Mouse (Mus musculus): ENCODE results near the gene Map4k4. TPM values are rescaled to one million over a fixed set of nuclear protein-coding genes. Genes with fewer than 3 reads are reported as not detected.

Map4k4 gene
- polyA plus RNA-seq, 1 experiment from 2014 or later = 58.8 TPM

- no peak overlapping the region for H3K27ac ChIP-seq
- no peaks in the 10 kb centered on the region for H3K36me3 ChIP-seq
- H3K4me3 ChIP-seq = no peak overlapping the region
- 0 out of 2 replicates have a peak, but pooled peaks cover 8% of the 10 kb centered on the region for H3K4me1 ChIP-seq
- ATAC-seq (ENCODE audit: insufficient number of reproducible peaks, insufficient read depth, low FRiP score, low TSS enrichment) = no peak
- no peak overlapping the region for H3K4me2 ChIP-seq (replicated peaks)
- no peaks in the 10 kb centered on the region for H3K27me3 ChIP-seq
- 28% methylated on average over 3 of the region's 3 CpGs for WGBS
- H3K9me3 ChIP-seq = no peaks in the 10 kb centered on the region
- no peak overlapping the region for H3K9ac ChIP-seq
These were observed 22.7 kb upstream of the Map4k4 start for GRCm38 (mm10) chr1:39877981-39878380.

- no peak for ATAC-seq (ENCODE audit: insufficient number of reproducible peaks, insufficient read depth, low FRiP score, low TSS enrichment)
- Histone ChIP-seq H3K4me3 (no peak overlapping the region), H3K9ac (no peak overlapping the region), H3K9me3 (no peaks in the 10 kb centered on the region), H3K36me3 (no peaks in the 10 kb centered on the region), H3K4me2 (replicated peaks) (no peak overlapping the region), H3K27me3 (no peaks in the 10 kb centered on the region), H3K4me1 (0 out of 2 replicates have a peak, but pooled peaks cover 7% of the 10 kb centered on the region), H3K27ac (no peak overlapping the region)
- WGBS = 90% methylated on average over 4 of the region's 4 CpGs
These were observed 18.2 kb upstream of the Map4k4 start for GRCm38 (mm10) chr1:39882505-39882904.

- H3K9ac ChIP-seq = no peak overlapping the region
These were observed 15.8 kb upstream of the Map4k4 start for GRCm38 (mm10) chr1:39884803-39885515.

GRCm38 (mm10) chr1:39887997-39888396 is 12.7 kb upstream of the Map4k4 start:
- Histone ChIP-seq H3K4me2 (replicated peaks) (no peak overlapping the region), H3K4me3 (no peak overlapping the region), H3K4me1 (no peaks in the 10 kb centered on the region), H3K27ac (no peak overlapping the region), H3K9ac (no peak overlapping the region), H3K36me3 (no peaks in the 10 kb centered on the region), H3K9me3 (no peaks in the 10 kb centered on the region), H3K27me3 (no peaks in the 10 kb centered on the region)
- WGBS = 25% methylated on average over 1 of the region's 1 CpGs
- no peak for ATAC-seq (ENCODE audit: insufficient number of reproducible peaks, insufficient read depth, low FRiP score, low TSS enrichment)

More at GRCm38 (mm10) chr1:39884803-39885515, 15.8 kb upstream of the Map4k4 start:
- no peak overlapping the region for H3K27ac ChIP-seq
- WGBS = 42% methylated on average over 16 of the region's 16 CpGs
- no peak for ATAC-seq (ENCODE audit: insufficient number of reproducible peaks, insufficient read depth, low FRiP score, low TSS enrichment)
- H3K27me3 ChIP-seq = no peaks in the 10 kb centered on the region
- H3K9me3 ChIP-seq = no peaks in the 10 kb centered on the region
- H3K36me3 ChIP-seq = no peaks in the 10 kb centered on the region
- no peak overlapping the region for H3K4me3 ChIP-seq
- no peak overlapping the region for H3K4me2 ChIP-seq (replicated peaks)
- no peaks in the 10 kb centered on the region for H3K4me1 ChIP-seq

GRCm38 (mm10) chr1:39889429-39889828 is 11.3 kb upstream of the Map4k4 start:
- H3K9me3 ChIP-seq = no peaks in the 10 kb centered on the region
- no peak overlapping the region for H3K27ac ChIP-seq
- no peak overlapping the region for H3K9ac ChIP-seq
- no peaks in the 10 kb centered on the region for H3K36me3 ChIP-seq
- WGBS = 90% methylated on average over 8 of the region's 8 CpGs
- no peak for ATAC-seq (ENCODE audit: insufficient number of reproducible peaks, insufficient read depth, low FRiP score, low TSS enrichment)
- H3K4me2 ChIP-seq (replicated peaks) = no peak overlapping the region
- H3K4me1 ChIP-seq = no peaks in the 10 kb centered on the region
- H3K4me3 ChIP-seq = no peak overlapping the region
- no peaks in the 10 kb centered on the region for H3K27me3 ChIP-seq

- H3K4me2 ChIP-seq (replicated peaks) = no peak overlapping the region
- H3K4me3 ChIP-seq = no peak overlapping the region
- H3K9ac ChIP-seq = no peak overlapping the region
- no peak for ATAC-seq (ENCODE audit: insufficient number of reproducible peaks, insufficient read depth, low FRiP score, low TSS enrichment)
- H3K36me3 ChIP-seq = no peaks in the 10 kb centered on the region
- no peaks in the 10 kb centered on the region for H3K4me1 ChIP-seq
- no peaks in the 10 kb centered on the region for H3K27me3 ChIP-seq
- H3K27ac ChIP-seq = no peak overlapping the region
- 79% methylated on average over 6 of the region's 6 CpGs for WGBS
- H3K9me3 ChIP-seq = no peaks in the 10 kb centered on the region
These were observed 10.7 kb upstream of the Map4k4 start for GRCm38 (mm10) chr1:39889973-39890372.

- no peak for ATAC-seq (ENCODE audit: insufficient number of reproducible peaks, insufficient read depth, low FRiP score, low TSS enrichment)
These were observed 7.4 kb upstream of the Map4k4 start for GRCm38 (mm10) chr1:39893153-39893880.

GRCm38 (mm10) chr1:39895097-39895496 is 5.6 kb upstream of the Map4k4 start:
- Histone ChIP-seq H3K27me3 (no peaks in the 10 kb centered on the region), H3K9me3 (no peaks in the 10 kb centered on the region), H3K4me1 (0 out of 2 replicates have a peak, but pooled peaks cover 10% of the 10 kb centered on the region), H3K27ac (no peak overlapping the region), H3K4me2 (replicated peaks) (no peak overlapping the region), H3K36me3 (no peaks in the 10 kb centered on the region), H3K4me3 (no peak overlapping the region), H3K9ac (no peak overlapping the region)
- no peak for ATAC-seq (ENCODE audit: insufficient number of reproducible peaks, insufficient read depth, low FRiP score, low TSS enrichment)
- WGBS = 44% methylated on average over 2 of the region's 2 CpGs

More at GRCm38 (mm10) chr1:39893153-39893880, 7.4 kb upstream of the Map4k4 start:
- no peak overlapping the region for H3K4me3 ChIP-seq
- H3K27me3 ChIP-seq = no peaks in the 10 kb centered on the region
- H3K9me3 ChIP-seq = no peaks in the 10 kb centered on the region
- no peaks in the 10 kb centered on the region for H3K4me1 ChIP-seq
- WGBS = 93% methylated on average over 11 of the region's 11 CpGs
- H3K36me3 ChIP-seq = no peaks in the 10 kb centered on the region
- no peak overlapping the region for H3K4me2 ChIP-seq (replicated peaks)
- H3K27ac ChIP-seq = no peak overlapping the region
- no peak overlapping the region for H3K9ac ChIP-seq

- Histone ChIP-seq H3K4me2 (replicated peaks) (no peak overlapping the region), H3K36me3 (no peaks in the 10 kb centered on the region), H3K9me3 (no peaks in the 10 kb centered on the region), H3K27me3 (no peaks in the 10 kb centered on the region), H3K9ac (no peak overlapping the region), H3K4me3 (no peak overlapping the region), H3K4me1 (0 out of 2 replicates have a peak, but pooled peaks cover 10% of the 10 kb centered on the region), H3K27ac (no peak overlapping the region)
- ATAC-seq (ENCODE audit: insufficient number of reproducible peaks, insufficient read depth, low FRiP score, low TSS enrichment) = no peak
- 31% methylated on average over 2 of the region's 2 CpGs for WGBS
These were observed 5.2 kb upstream of the Map4k4 start for GRCm38 (mm10) chr1:39895506-39895905.

- Histone ChIP-seq H3K27ac (no peak overlapping the region), H3K4me3 (no peak overlapping the region), H3K9me3 (no peaks in the 10 kb centered on the region), H3K4me1 (0 out of 2 replicates have a peak, but pooled peaks cover 10% of the 10 kb centered on the region), H3K4me2 (replicated peaks) (no peak overlapping the region), H3K9ac (no peak overlapping the region), H3K27me3 (no peaks in the 10 kb centered on the region), H3K36me3 (no peaks in the 10 kb centered on the region)
- ATAC-seq (ENCODE audit: insufficient number of reproducible peaks, insufficient read depth, low FRiP score, low TSS enrichment) = no peak
- WGBS = 36% methylated on average over 2 of the region's 2 CpGs
These were observed 4.1 kb upstream of the Map4k4 start for GRCm38 (mm10) chr1:39896581-39896980.

GRCm38 (mm10) chr1:39898686-39899085 is 2.0 kb upstream of the Map4k4 start:
- H3K4me2 ChIP-seq (replicated peaks) = no peak overlapping the region
- H3K36me3 ChIP-seq = peaks cover 5% of the 10 kb centered on the region; the same call in 1 of the 2 replicates
- no peaks in the 10 kb centered on the region for H3K27me3 ChIP-seq
- peaks cover 18% of the 10 kb centered on the region for H3K4me1 ChIP-seq
- WGBS = 72% methylated on average over 4 of the region's 4 CpGs
- no peak overlapping the region for H3K27ac ChIP-seq
- no peak overlapping the region for H3K9ac ChIP-seq
- H3K9me3 ChIP-seq = no peaks in the 10 kb centered on the region
- ATAC-seq (ENCODE audit: insufficient number of reproducible peaks, insufficient read depth, low FRiP score, low TSS enrichment) = no peak
- H3K4me3 ChIP-seq = no peak overlapping the region

Measured in embryonic facial prominence, embryonic 12.5 days (tissue).